Mouse (Mus musculus): ENCODE data around the gene Amh. TPM values are rescaled to one million over a fixed set of nuclear protein-coding genes. Genes with fewer than 3 reads are reported as not detected.

The Amh gene
- polyA plus RNA-seq, 1 experiment = 3.2 TPM

DNA sequence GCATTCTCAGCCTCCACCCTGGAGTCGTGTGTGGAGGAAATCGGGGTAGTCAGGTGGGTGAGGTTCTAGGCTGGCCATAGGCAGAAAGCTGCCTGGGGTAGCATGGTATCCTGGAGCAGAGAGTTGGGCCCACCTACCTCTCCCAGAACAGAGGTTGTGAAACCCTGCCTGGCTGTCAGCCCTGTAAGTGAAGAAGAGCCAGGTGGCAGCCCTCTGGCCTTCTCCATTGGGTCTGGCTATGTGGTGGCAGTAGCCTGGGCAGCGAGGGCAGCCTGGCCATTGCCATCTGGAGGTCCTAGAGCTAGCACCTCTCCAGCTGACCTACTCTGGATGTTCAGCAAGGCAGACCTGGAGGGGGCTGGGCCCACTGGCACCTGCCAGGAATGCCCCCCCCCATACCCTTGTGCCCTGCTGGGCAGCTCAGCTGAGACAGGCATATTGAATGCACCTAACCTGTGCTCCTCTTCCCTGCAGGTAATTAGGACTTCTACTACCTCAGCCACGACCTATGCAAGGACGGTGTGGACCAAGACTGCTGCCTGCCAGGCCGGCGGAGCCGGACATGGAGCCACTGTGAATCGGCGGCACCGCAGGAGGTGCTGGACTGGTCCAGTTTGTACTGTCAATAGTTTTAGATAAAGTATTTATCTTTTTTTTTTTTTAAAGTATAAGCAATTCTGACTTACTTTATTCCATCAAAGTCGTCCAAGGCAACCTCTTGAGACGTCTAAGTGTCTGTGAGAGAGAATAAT, 11.8 kb upstream of the Amh start:
- no peaks in the 10 kb centered on the region for H3K27me3 ChIP-seq (ENCODE audit: control insufficient read depth, insufficient read depth, low read length)
- H3K36me3 ChIP-seq (ENCODE audit: control insufficient read depth, insufficient read depth, low read length) = no peaks in the 10 kb centered on the region; the same call in 1 of the 2 replicates
- H3K4me1 ChIP-seq (ENCODE audit: control insufficient read depth, insufficient read depth, low read length) = peaks cover 3% of the 10 kb centered on the region
- TF ChIP-seq CTCF (IDR thresholded peaks at IDR 0.05; ENCODE audit: control insufficient read depth, insufficient read depth, insufficient replicate concordance, low read depth, low read length) (no peak), POLR2A (IDR thresholded peaks at IDR 0.05; ENCODE audit: control insufficient read depth, low read depth, low read length) (no peak)
- no peak overlapping the region for H3K27ac ChIP-seq (ENCODE audit: control insufficient read depth, insufficient read depth, low read depth, low read length)
- H3K4me3 ChIP-seq (ENCODE audit: control insufficient read depth, low read depth, low read length) = no peak overlapping the region

DNA sequence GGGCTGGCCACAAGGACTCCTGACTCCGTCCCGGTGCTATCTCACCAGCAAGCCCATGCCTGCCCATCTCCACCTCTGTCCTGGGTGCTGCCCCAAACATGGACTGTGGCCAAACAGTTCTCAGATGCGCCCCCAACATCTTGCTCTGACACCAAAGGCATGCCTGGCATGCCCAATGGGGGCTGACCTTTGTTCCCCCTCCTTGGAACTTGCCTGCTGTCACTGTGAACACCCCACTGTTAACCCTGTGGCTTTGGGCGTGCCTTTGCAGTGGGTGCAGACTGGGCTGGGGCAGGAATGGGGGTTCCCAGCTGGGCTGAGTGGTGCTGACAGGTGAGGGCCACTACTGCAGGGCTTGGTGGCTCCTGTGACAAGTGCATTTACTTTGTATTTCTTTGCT, 11.2 kb upstream of the Amh start:
- H3K4me3 ChIP-seq (ENCODE audit: control insufficient read depth, low read depth, low read length) = no peak overlapping the region
- no peaks in the 10 kb centered on the region; the same call in 1 of the 2 replicates for H3K36me3 ChIP-seq (ENCODE audit: control insufficient read depth, insufficient read depth, low read length)
- H3K4me1 ChIP-seq (ENCODE audit: control insufficient read depth, insufficient read depth, low read length) = peaks cover 3% of the 10 kb centered on the region

GRCm38 (mm10) chr10:80794750-80795149, 10.3 kb upstream of the Amh start:
- H3K36me3 ChIP-seq (ENCODE audit: control insufficient read depth, insufficient read depth, low read length) = no peaks in the 10 kb centered on the region; the same call in 1 of the 2 replicates
- H3K4me3 ChIP-seq (ENCODE audit: control insufficient read depth, low read depth, low read length) = no peak overlapping the region
- H3K4me1 ChIP-seq (ENCODE audit: control insufficient read depth, insufficient read depth, low read length) = peaks cover 11% of the 10 kb centered on the region
- H3K27me3 ChIP-seq (ENCODE audit: control insufficient read depth, insufficient read depth, low read length) = no peaks in the 10 kb centered on the region
- H3K27ac ChIP-seq (ENCODE audit: control insufficient read depth, insufficient read depth, low read depth, low read length) = no peak overlapping the region
- no peak for TF ChIP-seq CTCF (IDR thresholded peaks at IDR 0.05; ENCODE audit: control insufficient read depth, insufficient read depth, insufficient replicate concordance, low read depth, low read length)
- TF ChIP-seq POLR2A (IDR thresholded peaks at IDR 0.05; ENCODE audit: control insufficient read depth, low read depth, low read length) = no peak

More for the DNA sequence above, 11.2 kb upstream of the Amh start:
- TF ChIP-seq POLR2A (IDR thresholded peaks at IDR 0.05; ENCODE audit: control insufficient read depth, low read depth, low read length) (peak; percentile 8; the same call in 1 of the 2 replicates), CTCF (IDR thresholded peaks at IDR 0.05; ENCODE audit: control insufficient read depth, insufficient read depth, insufficient replicate concordance, low read depth, low read length) (no peak)
- Histone ChIP-seq H3K27me3 (ENCODE audit: control insufficient read depth, insufficient read depth, low read length) (no peaks in the 10 kb centered on the region), H3K27ac (ENCODE audit: control insufficient read depth, insufficient read depth, low read depth, low read length) (no peak overlapping the region)

DNA sequence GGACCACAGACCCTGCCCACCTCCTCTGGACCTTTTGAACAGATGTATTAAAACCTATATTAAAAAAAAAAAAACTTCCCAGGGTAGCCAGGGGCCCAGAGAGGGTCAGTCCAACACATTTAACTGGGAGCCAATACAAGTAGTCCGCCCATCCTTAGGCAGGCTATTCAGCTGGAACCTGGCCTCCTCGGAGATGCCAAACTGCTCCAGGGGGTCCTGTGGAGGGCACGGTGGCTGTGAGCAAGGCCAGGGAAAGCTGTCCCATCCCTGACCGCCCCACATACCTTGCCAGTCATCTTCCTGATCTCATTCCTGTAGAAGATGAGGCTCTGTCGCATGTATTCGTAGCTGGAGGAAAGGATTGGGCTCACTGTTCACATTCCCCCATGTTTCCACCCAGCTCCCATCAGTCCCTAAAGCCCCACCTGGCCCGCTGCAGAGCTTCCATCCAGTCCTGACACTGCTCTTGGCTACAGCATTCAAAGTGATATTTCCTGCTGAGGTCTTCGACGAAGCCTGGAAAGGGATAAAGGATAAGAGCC, 8.7 kb upstream of the Amh start:
- Histone ChIP-seq H3K4me3 (ENCODE audit: control insufficient read depth, low read depth, low read length) (no peak overlapping the region), H3K27ac (ENCODE audit: control insufficient read depth, insufficient read depth, low read depth, low read length) (no peak overlapping the region), H3K36me3 (ENCODE audit: control insufficient read depth, insufficient read depth, low read length) (no peaks in the 10 kb centered on the region; the same call in 1 of the 2 replicates), H3K27me3 (ENCODE audit: control insufficient read depth, insufficient read depth, low read length) (no peaks in the 10 kb centered on the region), H3K4me1 (ENCODE audit: control insufficient read depth, insufficient read depth, low read length) (peaks cover 11% of the 10 kb centered on the region)
- TF ChIP-seq CTCF (IDR thresholded peaks at IDR 0.05; ENCODE audit: control insufficient read depth, insufficient read depth, insufficient replicate concordance, low read depth, low read length) (no peak), POLR2A (IDR thresholded peaks at IDR 0.05; ENCODE audit: control insufficient read depth, low read depth, low read length) (no peak)

- no peak for TF ChIP-seq CTCF (IDR thresholded peaks at IDR 0.05; ENCODE audit: control insufficient read depth, insufficient read depth, insufficient replicate concordance, low read depth, low read length)
- TF ChIP-seq POLR2A (IDR thresholded peaks at IDR 0.05; ENCODE audit: control insufficient read depth, low read depth, low read length) = no peak; the same call in 1 of the 2 replicates
Observed at GRCm38 (mm10) chr10:80797186-80798149, 7.6 kb upstream of the Amh start.

DNA sequence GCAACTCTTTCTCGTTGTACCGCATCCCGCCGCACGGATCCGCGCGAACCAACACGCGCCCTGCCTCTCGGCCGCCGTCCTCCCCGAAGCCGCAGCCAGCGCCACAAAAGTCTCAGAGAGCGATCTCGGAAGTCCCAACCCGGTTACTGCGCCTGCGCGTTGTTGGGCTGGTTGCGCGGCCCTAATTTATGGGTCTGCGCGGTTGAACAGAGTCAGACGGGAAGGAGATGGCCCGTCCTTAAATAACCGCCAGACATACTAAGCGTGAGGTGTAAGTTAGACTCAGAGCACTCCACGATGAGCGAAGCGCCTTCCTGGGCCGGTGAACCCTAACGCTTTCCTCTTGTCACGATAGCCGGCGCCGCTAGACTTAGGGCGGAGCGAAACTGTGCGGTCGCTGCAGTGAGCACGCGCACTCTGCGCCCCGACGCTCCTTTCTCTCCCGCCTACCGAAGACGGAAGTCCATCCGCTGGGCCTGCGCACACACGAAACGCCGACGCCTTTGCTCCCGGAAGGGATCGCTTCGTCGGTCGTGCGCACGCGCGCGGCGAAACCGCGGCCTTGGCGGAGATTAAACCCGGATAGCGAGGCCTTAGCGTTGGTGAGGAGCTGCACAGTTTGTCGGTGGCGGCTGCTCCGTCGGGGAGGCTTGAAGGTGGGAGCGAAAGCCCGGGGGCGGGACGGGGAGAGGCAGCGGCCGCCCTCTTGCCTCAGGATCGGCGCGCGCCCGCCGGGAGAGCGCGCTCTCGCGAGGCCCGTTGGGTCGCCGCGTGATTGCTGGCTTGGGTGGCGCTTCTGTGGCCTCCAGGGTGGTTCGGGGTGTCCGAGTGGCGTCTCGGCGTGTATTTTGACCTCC, 6.7 kb upstream of the Amh start, which contains the start of the genes Sf3a2 and Plekhj1:
Gene Sf3a2 (plus strand): TSS at position 49 of the 857 bp plus-strand sequence.
Gene Plekhj1 (minus strand): TSS at position 477 of the 857 bp plus-strand sequence.
- peak; percentile 89 for TF ChIP-seq POLR2A (IDR thresholded peaks at IDR 0.05; ENCODE audit: control insufficient read depth, low read depth, low read length)
- no peak for TF ChIP-seq CTCF (IDR thresholded peaks at IDR 0.05; ENCODE audit: control insufficient read depth, insufficient read depth, insufficient replicate concordance, low read depth, low read length)
- H3K27me3 ChIP-seq (ENCODE audit: control insufficient read depth, insufficient read depth, low read length) = no peaks in the 10 kb centered on the region
- H3K4me3 ChIP-seq (ENCODE audit: control insufficient read depth, low read depth, low read length) = peak within 1 kb of the TSS; percentile 95
- H3K4me1 ChIP-seq (ENCODE audit: control insufficient read depth, insufficient read depth, low read length) = peaks cover 11% of the 10 kb centered on the region
- no peaks in the 10 kb centered on the region; the same call in 1 of the 2 replicates for H3K36me3 ChIP-seq (ENCODE audit: control insufficient read depth, insufficient read depth, low read length)
- peak within 1 kb of the TSS; percentile 98 for H3K27ac ChIP-seq (ENCODE audit: control insufficient read depth, insufficient read depth, low read depth, low read length)

More at GRCm38 (mm10) chr10:80797186-80798149, 7.6 kb upstream of the Amh start:
- Histone ChIP-seq H3K4me3 (ENCODE audit: control insufficient read depth, low read depth, low read length) (peak overlapping the region; percentile 95), H3K36me3 (ENCODE audit: control insufficient read depth, insufficient read depth, low read length) (no peaks in the 10 kb centered on the region; the same call in 1 of the 2 replicates), H3K27ac (ENCODE audit: control insufficient read depth, insufficient read depth, low read depth, low read length) (peak overlapping the region; percentile 98), H3K4me1 (ENCODE audit: control insufficient read depth, insufficient read depth, low read length) (peaks cover 11% of the 10 kb centered on the region), H3K27me3 (ENCODE audit: control insufficient read depth, insufficient read depth, low read length) (no peaks in the 10 kb centered on the region)
